Mouse (Mus musculus) cortical plate, adult 2 months (tissue): ENCODE data around the gene Clca1.
"Not testable (repeated sequence)": the region's sequence is repeated elsewhere in the genome, so short reads cannot be mapped to it uniquely, and the experiment has no call there.

Experiments
- CTCF ChIP-seq: fragments of 200-500 bp; IDR thresholded peaks from 2 replicates; pipeline ENCODE4 v1.5.1; 2011; ENCODE audit warnings: mild to moderate bottlenecking, control low read depth, low read length; ENCODE audit not compliant: insufficient read depth; ENCODE audit errors: extremely low read depth
- POLR2A ChIP-seq: fragments of 200-500 bp; IDR thresholded peaks from 2 replicates; pipeline ENCODE4 v1.6.1; 2011; ENCODE audit warnings: mild to moderate bottlenecking, low read length, control low read depth; ENCODE audit not compliant: insufficient read depth; ENCODE audit errors: extremely low read depth

- TF ChIP-seq POLR2A, CTCF: not testable (repeated sequence)
Measured at GRCm38 (mm10) chr3:145055138-145055537, 22.6 kb upstream of the Clca1 start.
